Mouse (Mus musculus) hindbrain, embryonic 14.5 days (tissue): Measurements from ENCODE around the gene 9430038I01Rik. TPM values are rescaled to one million over a fixed set of nuclear protein-coding genes. Genes with fewer than 3 reads are reported as not detected.

ENCODE experiments used
- polyA plus RNA-seq: library from polyadenylated mRNA; unstranded; fragments of >200 nt; fragmentation: Nextera tagmentation; extraction: Ambion mirVana; gene quantifications from 2 replicates; pipeline ENCODE4 v1.2.1, GENCODE M21; 2014

9430038I01Rik gene
- polyA plus RNA-seq, 1 experiment from 2014 or later, result 16.6 TPM

Other genes with a start within 250 kb of the 9430038I01Rik start
- gene Ebf3, start 96.3 kb downstream of the 9430038I01Rik start, polyA plus RNA-seq, result 26.9 and 32.8 TPM in 2 replicates
- gene Glrx3, start 26.9 kb upstream of the 9430038I01Rik start, polyA plus RNA-seq, result 301 and 320 TPM in 2 replicates